Mouse (Mus musculus) spleen, adult 2 months (tissue): Measurements from ENCODE around the gene Atp8a2.

Experiments used
- CTCF ChIP-seq: fragments of 200-500 bp; IDR thresholded peaks from 2 replicates; pipeline ENCODE4 v1.5.1; 2011; ENCODE audit warnings: mild to moderate bottlenecking, inconsistent platforms; ENCODE audit not compliant: insufficient read depth, insufficient read length, insufficient replicate concordance; ENCODE audit errors: extremely low read depth
- POLR2A ChIP-seq: fragments of 200-500 bp; IDR thresholded peaks from 2 replicates; pipeline ENCODE4 v1.6.1; 2011; ENCODE audit warnings: low read depth, low read length, inconsistent platforms

- TF ChIP-seq CTCF (no peak), POLR2A (no peak)
Observed at GRCm38 (mm10) chr14:60163367-60163766, 33.6 kb downstream of the Atp8a2 start.
